Mouse (Mus musculus) cortical plate, adult 2 months (tissue): ENCODE data around the gene Cmc1. TPM values are rescaled to one million over a fixed set of nuclear protein-coding genes. Genes with fewer than 3 reads are reported as not detected.

Experiments used
- H3K27ac ChIP-seq: fragments of 200-500 bp; 2 replicates; pipeline ENCODE4 v1.5.1; 2012; ENCODE audit warnings: low read length, control low read depth, inconsistent platforms; ENCODE audit not compliant: insufficient read depth
- H3K4me1 ChIP-seq: fragments of 200-500 bp; 2 replicates; pipeline ENCODE4 v1.6.1; 2011; ENCODE audit warnings: low read length; ENCODE audit not compliant: control insufficient read depth, insufficient read depth
- H3K4me3 ChIP-seq: fragments of 200-500 bp; 2 replicates; pipeline ENCODE4 v1.5.1; 2011; ENCODE audit warnings: mild to moderate bottlenecking, low read length, control low read depth; ENCODE audit not compliant: insufficient read depth
- CTCF ChIP-seq: fragments of 200-500 bp; IDR thresholded peaks from 2 replicates; pipeline ENCODE4 v1.5.1; 2011; ENCODE audit warnings: mild to moderate bottlenecking, control low read depth, low read length; ENCODE audit not compliant: insufficient read depth; ENCODE audit errors: extremely low read depth
- POLR2A ChIP-seq: fragments of 200-500 bp; IDR thresholded peaks from 2 replicates; pipeline ENCODE4 v1.6.1; 2011; ENCODE audit warnings: mild to moderate bottlenecking, low read length, control low read depth; ENCODE audit not compliant: insufficient read depth; ENCODE audit errors: extremely low read depth
- polyA plus RNA-seq: library from polyadenylated mRNA; depleted of rRNA; stranded (reverse); fragments of >200 nt; gene quantifications from 2 replicates; pipeline ENCODE4 v1.2.3, GENCODE M21; 2012; rRNA removed

Gene Cmc1
- 14.8 and 15.8 TPM in 2 replicates for polyA plus RNA-seq

DNA sequence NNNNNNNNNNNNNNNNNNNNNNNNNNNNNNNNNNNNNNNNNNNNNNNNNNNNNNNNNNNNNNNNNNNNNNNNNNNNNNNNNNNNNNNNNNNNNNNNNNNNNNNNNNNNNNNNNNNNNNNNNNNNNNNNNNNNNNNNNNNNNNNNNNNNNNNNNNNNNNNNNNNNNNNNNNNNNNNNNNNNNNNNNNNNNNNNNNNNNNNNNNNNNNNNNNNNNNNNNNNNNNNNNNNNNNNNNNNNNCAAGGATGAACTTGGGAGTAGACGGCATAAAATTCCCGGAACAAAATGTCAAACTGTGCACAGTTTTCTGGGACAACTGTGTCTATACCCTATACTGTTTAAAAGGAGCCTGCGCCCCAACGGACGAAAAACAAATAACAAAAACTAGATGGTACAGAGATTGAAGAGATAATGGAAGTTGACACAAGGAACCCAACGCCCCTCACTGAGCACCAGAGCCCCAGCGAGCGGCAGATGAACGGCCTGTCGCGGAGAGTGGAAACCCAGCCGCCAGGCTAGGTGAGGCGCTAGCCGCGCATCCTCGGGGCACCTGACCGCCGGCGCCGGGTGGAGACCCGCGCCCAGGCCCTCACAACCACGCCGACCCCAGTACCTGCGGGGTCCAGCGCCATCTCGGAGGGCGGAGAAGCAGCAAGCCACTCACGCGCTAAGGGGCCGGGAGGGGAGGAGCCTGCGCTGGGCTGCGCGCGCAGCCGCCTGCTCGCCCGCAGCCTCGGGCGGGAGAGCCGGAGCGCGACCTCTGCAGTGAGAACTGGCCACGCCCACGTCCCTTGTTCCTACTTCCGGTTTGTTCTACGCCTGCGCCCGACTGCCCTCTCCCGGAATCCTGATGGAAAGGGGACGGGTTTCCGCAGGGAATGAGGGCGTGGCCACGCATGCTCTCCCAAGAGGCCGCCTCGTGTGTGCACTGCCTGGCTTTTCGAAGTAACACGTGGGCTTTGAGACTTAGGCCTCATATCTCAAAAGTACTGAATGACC lies at the start of gene Cmc1:
Cmc1 (minus strand) TSS at position 771 of the 996 bp plus-strand sequence.
- TF ChIP-seq CTCF, result no peak
- peak; percentile 59; the same call in 1 of the 2 replicates for TF ChIP-seq POLR2A
- Histone ChIP-seq H3K27ac (peak within 1 kb of the TSS; percentile 39; the same call in 1 of the 2 replicates), H3K4me3 (peak within 1 kb of the TSS; percentile 61), H3K4me1 (peaks cover 2% of the 10 kb centered on the region; the same call in 1 of the 2 replicates)

- no peak for TF ChIP-seq CTCF
- TF ChIP-seq POLR2A, result no peak
- H3K4me1 ChIP-seq, result no peaks in the 10 kb centered on the region
- H3K4me3 ChIP-seq, result no peak overlapping the region
- no peak overlapping the region for H3K27ac ChIP-seq
Measured at GRCm38 (mm10) chr9:118198557-118198956, 48.6 kb upstream of the Cmc1 start.

DNA sequence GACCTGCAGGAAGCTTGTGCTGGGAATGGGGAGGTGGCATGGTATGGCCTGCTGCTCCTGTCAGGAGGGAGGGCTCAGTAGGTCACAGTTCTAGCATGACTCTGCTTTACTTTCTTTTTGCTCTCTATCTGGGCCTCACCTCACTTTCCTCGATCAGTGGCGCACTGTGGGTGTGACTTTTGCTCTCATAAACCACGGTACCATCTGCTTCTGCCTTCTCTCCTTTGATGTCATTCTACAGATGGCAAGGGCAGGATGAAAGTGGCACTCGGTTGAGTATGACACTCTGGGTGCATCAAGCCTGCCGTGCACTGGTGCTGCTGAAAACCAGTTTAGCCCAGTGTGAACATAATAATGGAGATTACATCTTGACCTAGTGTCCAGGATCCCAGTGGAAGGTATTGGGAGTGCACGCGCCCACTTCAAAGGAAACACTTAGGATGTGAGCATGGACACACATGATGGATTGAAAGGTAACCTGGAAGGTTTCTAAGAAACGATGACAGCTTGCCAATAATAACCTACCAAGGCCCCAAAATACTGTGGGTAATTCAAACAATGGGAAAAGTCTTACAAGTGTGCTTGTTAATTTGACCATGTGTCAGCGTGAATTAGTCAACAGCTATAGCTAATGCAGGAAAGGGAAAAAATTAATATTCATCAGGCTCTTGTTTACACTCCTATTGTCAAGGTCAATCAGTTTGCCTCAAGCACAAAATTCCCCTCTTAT lies 46.8 kb upstream of the Cmc1 start:
- no peak for TF ChIP-seq POLR2A
- no peak for TF ChIP-seq CTCF
- Histone ChIP-seq H3K4me1 (no peaks in the 10 kb centered on the region), H3K27ac (no peak overlapping the region), H3K4me3 (no peak overlapping the region)

DNA sequence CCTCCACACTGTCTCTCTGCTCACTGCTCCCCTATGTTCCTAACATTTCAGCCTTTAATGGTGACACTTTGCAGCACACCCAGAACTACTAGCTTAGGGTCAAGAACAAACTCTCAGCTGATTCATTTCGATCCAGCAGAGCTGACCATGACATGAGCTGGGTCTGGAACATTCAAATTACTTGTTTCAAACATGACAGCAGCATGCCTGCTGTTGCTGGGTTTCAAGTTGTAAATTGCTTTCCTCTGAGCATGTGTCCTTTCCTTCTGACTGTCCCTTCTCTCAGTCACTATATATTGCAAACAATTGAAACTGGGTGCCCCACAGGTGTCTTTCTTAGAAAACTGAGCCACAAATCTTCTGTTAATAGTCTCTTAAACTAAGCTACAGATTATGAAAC lies 43.3 kb upstream of the Cmc1 start:
- H3K27ac ChIP-seq, result no peak overlapping the region
- H3K4me3 ChIP-seq, result no peak overlapping the region
- H3K4me1 ChIP-seq, result no peaks in the 10 kb centered on the region
- TF ChIP-seq POLR2A (no peak), CTCF (no peak)

- TF ChIP-seq CTCF, result no peak
- Histone ChIP-seq H3K4me3 (no peak overlapping the region), H3K4me1 (no peaks in the 10 kb centered on the region), H3K27ac (no peak overlapping the region)
Measured at GRCm38 (mm10) chr9:118191276-118191675, 41.3 kb upstream of the Cmc1 start.

- H3K27ac ChIP-seq, result no peak overlapping the region
- H3K4me1 ChIP-seq, result no peaks in the 10 kb centered on the region
- no peak for TF ChIP-seq CTCF
- no peak for TF ChIP-seq POLR2A
- H3K4me3 ChIP-seq, result no peak overlapping the region
Measured at GRCm38 (mm10) chr9:118188374-118188773, 38.4 kb upstream of the Cmc1 start.

- no peak for TF ChIP-seq POLR2A
- TF ChIP-seq CTCF, result no peak
- Histone ChIP-seq H3K4me3 (no peak overlapping the region), H3K4me1 (no peaks in the 10 kb centered on the region), H3K27ac (no peak overlapping the region)
Measured at GRCm38 (mm10) chr9:118187420-118187819, 37.4 kb upstream of the Cmc1 start.

DNA sequence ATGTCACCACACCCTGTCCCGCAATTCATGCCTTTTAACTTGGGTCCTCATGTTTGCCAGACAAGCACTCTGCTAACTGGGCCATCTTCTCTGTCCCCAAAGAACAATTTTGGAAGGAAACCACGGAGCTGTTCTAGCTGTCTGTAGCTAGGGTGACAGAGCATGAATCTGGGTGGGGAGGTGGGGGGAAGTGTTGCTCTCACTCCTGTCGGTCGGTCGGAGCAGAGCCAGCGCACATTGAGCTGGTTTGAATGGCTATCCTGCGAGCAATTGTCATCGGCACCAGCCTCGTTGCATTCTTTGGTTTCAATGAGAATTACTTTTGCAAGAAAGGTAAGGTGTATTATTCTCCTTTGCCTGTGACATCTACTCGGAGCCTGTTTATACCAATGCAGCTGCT lies 36.8 kb upstream of the Cmc1 start:
- no peak for TF ChIP-seq POLR2A
- TF ChIP-seq CTCF, result no peak
- Histone ChIP-seq H3K27ac (no peak overlapping the region), H3K4me1 (no peaks in the 10 kb centered on the region), H3K4me3 (no peak overlapping the region)

DNA sequence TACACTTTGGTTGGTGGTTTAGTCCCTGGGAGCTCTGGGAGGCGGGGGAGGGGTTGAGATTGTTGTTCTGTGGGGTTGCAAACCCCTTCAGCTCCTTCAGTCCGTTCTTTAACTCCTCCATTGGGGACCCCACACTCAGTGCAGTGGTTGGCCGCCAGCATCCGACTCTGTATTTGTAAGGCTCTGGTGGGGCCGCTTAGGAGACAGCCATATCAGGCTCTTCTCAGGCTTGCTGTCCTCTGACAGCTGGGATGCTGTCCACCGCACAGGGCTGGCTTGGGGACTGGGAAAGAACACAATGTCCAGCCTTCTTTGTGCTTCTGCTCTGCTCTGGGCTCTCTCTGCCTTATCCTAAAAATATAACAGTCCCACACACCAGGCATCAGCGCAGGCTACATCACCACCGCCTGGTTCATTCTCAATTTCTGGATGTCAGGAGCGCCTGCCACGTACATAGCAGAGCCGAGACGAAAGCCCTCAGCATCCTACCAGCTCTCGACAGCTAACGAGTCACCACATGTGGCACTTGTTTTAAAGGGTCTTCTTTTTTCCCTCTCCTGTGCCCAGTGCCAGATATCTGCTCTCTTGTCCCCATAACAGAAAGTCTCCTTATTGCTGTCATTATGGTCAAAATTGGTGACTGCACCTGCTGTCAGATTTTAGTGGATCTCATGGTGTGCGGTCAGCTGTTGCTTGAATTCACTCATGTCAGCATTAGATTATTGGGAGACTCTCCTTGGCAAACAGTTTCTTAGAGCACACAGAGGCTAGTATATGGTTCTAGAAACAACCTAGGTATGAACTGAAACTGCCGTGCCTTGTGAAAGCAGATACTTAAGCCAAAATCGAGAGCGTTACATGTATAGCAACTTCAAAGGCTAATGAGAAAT lies 29.4 kb upstream of the Cmc1 start:
- H3K4me3 ChIP-seq, result no peak overlapping the region
- H3K4me1 ChIP-seq, result no peaks in the 10 kb centered on the region
- TF ChIP-seq POLR2A (no peak), CTCF (no peak)
- H3K27ac ChIP-seq, result no peak overlapping the region
